Mouse (Mus musculus) adrenal gland, postnatal 14 days (tissue): ENCODE measurements at regions not wholly inside any gene's neighbourhood (a gene's known extent, or its start where the extent isn't known, plus 50 kb on each side); places are given as distances from the start of the nearest gene placed in this dataset.

Experiments used
- DNase-seq: peaks from one replicate; pipeline ENCODE4 v3.0.0; 2021; ENCODE audit warnings: mixed read lengths

DNA sequence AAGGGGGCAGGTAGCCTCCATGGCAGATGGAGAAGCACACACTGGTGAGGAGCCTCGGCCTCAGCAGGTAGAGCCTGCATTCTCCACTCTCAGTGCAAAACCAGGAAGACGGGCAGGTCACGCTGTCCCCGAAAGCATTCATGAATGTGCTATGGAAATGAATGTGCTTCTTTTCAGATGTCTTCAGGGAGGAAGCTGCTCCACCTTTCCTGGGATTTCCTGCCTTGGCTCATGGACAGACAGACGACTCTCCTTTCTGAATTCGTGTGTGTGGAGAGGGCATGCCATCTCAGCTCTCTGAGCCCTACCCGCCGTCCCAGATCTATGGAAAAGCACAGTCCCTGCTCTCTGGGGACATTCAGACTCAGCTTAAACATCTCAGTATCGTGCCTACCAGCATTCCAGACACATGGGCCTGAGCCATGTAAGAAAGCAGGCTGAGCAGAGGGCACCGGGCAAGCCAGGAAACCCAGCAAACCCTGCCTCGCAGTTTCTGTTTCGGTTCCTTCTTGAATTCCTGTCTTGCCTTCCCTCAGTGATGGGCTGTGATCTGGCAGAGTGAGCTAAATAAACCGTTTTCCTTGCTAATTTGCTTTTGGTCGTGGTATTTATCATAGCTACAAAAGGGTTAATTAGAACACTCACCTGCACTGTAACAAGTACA, 354.0 kb downstream of the Matn1 start:
- no peak for DNase-seq

DNA sequence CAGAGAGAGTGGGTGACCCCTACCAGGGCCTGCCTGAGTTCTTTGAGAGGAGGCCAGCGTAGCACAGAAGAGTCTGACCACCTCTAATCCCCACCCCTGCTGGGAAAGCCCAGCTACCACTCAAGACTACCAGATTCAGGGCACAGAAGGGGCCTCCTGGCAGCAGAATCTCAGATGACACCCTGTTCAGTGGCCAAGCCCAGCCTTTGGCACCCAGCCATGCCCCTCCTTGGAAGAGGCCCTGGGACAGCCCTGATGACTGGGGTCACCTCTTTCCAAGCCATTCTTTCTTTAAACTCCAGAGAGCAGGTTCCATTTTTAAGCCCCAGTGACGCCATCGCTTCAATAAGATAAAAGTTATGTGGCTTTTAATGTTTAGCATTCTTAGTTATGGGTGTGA, 359.8 kb downstream of the Matn1 start:
- peak; percentile 42 for DNase-seq

GRCm38 (mm10) chr4:131304361-131304777, 360.2 kb downstream of the Matn1 start:
- DNase-seq: no peak

- DNase-seq: no peak
These were observed 370.0 kb downstream of the Matn1 start for GRCm38 (mm10) chr4:131314231-131314630.

- no peak for DNase-seq
These were observed 371.9 kb downstream of the Matn1 start for GRCm38 (mm10) chr4:131316041-131316440.

DNA sequence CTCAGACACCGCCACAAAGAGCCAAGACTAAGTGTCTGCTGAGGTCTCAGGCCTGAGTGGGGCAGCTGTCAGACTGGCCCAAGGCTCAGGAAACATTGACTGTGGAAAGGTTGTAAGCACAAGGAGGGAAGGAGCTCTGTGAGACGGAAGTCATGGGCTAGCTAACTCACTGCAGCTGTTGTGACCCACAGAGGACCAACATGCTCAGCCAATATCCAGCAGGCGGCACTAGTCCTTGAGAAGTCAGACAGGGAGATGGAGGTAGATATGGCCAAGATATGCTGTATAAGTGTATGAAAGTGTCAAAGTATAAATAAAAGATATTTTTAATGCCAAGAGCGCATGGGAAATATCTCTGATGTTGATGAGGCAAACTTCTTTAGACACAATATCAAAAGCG, 378.1 kb downstream of the Matn1 start:
- DNase-seq: no peak

GRCm38 (mm10) chr4:131324486-131324885, 380.3 kb downstream of the Matn1 start:
- no peak for DNase-seq

DNA sequence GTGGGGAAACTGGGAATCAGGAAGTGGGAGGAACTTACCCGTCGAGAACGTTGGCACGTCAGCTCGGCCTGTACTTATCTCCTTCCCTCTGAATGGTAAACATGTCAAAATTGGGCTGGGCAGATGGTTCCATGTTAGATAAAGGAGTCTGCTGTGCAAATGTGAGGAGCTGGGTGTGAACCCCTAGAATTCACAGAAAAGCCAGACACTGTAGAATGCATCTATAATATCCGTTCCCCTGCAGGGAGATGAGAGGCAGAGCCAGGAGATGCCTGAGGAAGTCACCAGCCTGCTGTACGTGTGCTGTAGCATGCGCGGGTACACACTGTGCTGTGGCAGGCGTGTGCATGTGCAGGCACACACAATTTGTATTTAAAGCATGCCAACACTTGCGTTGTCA, 381.0 kb downstream of the Matn1 start:
- DNase-seq: no peak

- DNase-seq: no peak
These were observed 381.4 kb downstream of the Matn1 start for GRCm38 (mm10) chr4:131325609-131326008.

GRCm38 (mm10) chr4:131329398-131329797, 385.2 kb downstream of the Matn1 start:
- no peak for DNase-seq

- DNase-seq: no peak
These were observed 387.5 kb downstream of the Matn1 start for GRCm38 (mm10) chr4:131331646-131332045.

GRCm38 (mm10) chr4:131336801-131337200, 392.6 kb downstream of the Matn1 start:
- no peak for DNase-seq

DNA sequence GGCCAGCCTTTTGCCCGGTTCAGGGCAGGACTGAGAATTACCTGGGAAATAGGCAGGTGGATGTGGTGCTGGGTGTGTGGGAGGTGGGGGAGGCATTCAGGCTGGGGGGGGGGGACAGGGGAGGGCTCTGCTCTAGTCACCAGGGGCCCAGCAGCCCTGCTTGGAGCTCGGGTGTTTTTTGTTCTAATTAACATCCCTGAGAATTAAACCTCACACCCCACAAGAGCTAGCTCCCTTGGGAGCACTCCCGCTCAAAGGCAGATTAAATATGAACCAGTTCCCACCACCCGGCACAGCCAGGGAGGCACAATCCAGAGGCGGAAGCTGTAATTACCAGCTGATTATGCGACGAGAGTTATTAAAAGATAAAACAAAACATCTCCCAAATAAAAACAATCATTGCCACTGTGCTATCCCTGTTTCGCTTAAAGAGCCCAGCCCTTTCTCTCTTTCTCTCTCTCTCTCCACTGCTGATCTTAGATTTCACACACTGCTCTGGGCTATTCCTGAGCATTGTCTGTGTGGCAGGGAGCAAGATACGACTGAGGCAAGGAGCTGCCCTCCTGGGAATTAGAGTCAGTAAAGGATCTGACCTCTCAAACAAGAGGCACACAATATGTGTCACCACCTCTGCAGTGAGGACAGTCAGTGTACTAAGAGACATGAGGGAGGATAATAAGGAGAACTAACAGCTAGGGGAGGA, 397.0 kb downstream of the Matn1 start:
- DNase-seq: no peak

GRCm38 (mm10) chr4:131346727-131347126, 402.5 kb downstream of the Matn1 start:
- DNase-seq: no peak

DNA sequence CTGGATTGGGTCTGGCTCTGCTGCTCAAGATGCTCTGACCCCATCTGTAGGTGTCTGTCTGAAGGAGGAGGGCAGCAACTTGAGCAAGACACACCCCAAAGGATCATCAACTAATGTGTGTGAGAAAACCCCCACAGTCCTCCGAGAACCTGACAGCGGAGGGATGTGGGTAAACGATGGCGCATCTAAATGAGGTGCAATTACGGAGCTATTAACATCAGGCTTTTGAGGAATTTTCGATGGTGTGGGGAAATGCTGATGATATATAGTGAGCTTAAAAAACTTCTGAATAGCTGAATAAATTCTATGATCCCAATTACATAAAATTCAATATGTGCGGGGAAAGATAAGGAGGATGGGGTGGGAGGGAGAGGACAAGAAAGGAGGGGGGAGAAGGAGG, 406.1 kb downstream of the Matn1 start:
- DNase-seq: no peak

DNA sequence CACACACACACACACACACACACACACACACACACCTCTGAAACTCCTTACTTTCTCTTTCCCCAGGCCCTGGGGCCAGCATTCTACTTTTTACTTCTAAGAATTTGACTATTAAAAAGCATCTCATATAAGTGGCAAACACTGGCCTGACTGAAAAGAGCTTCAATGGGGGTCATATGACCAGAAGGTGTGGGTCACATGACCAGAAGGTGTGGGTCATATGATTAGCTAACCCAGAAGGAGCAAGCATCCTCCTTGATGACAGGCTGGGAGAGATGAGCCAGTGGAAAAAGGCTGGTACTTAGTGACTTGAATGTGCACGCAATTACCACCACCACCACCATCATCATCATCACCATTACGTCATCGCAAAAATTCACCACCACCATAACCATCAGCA, 410.7 kb downstream of the Matn1 start:
- DNase-seq: no peak

DNA sequence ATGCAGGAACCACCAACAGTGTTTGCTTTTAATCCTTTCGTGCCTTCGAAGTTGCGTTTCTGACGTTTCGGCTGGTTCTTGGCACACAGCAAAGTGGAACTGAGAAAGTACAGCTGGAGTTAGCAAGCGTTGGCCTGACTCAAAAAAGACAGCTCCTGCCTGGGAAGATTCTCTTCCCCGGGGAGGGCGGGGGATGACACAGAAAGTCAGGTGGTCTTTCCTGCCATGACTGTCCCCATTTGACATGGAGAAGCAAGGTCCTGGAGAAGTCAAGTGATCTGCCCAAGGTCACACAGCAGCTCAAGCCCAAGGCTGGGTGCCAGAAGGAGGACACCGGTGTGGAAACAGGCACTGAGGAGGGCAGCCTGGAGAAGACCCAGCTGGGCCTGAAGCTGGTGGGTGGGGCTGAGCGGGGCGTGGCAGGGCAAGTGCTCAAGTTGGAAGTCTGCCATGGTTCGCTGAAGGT, 411.4 kb downstream of the Matn1 start:
- no peak for DNase-seq

- no peak for DNase-seq
These were observed 412.1 kb downstream of the Matn1 start for GRCm38 (mm10) chr4:131356316-131356715.

GRCm38 (mm10) chr4:131363030-131363429, 418.8 kb downstream of the Matn1 start:
- DNase-seq: no peak

DNA sequence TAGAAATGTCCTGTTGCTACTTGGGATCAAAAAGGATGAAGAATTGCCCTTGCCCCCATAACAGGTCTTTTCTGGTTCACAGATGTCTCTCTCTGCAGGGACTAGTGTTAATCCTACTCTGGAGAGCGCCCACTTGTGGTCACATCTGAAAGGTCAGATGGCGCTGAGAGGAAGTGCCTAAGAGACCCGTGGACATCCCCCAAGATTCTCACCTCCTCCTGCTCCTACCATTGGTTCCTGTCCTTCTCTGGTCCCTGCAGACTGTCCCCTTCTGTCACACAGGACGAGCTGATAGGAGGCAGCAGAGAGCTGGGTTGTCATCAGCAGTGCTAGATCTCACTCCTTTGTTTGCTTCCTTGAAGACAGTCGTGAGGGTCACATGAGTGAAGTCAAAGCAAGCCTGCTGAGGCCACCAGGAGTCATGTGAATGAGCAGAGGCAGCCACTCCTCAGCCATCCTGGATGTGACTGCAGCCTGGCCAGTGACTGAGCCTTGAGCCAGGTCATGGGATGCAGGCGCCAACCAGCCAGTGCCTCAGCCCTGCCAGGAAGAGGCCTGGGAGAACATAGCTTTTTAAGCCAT, 420.6 kb downstream of the Matn1 start:
- DNase-seq: peak; percentile 69

DNA sequence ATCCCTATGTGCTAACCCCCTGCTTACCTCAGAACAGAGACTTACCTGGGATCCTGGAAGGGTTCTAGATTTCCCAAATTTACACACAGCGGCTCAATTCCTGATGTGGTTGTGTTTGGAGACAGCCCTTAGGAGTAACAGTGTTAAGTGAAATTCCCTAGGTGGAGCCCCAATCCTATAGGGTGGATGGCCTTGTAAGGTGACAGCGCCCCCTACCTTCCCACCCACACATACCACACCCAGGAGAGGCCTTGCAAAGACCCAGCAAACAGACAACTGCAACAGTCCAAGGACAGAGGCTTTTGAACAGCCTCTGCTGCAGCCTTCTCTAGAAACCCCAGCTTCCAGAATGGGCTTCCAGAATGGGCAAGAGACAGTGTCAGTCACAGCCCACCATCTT, 421.8 kb downstream of the Matn1 start:
- DNase-seq: no peak

DNA sequence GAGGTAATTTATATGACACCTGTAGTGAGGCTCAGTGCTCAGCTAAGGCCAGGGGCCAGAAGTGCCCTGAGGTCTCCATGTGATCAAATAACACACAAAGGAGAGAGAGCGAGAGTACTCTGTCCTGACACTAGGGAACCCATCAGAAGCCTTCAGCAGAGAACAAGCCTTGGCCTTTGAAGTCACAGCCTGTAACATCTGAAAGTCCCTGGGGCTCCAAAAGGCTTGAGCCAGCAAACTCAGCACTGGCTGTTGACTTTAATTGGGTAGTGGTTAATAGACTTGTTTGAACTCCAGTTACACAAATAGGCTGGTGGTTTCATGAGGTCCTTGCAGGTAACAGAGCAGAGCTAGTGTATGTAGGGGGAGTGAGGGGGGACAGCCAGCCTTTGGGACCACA, 422.5 kb downstream of the Matn1 start:
- no peak for DNase-seq

DNA sequence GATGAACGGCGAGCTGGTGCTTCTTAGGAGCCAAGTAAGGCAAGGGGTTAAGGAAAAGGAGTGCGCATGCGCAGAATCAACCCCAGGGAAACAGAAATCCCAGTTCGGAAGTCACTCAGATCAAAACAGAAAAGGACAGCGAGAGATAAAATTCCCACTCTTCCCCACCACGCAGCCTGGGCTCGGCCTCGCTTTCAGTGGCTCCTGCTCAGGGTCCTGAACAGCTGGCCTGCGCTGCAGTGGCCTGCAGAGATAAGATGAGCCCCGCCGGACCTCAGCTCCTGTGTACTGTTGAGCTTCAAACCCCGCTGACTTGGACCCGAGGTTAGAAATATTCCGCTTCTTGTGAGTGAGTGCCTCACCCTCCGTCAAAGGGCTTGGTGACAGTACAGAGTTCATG, 428.3 kb downstream of the Matn1 start:
- no peak for DNase-seq

DNA sequence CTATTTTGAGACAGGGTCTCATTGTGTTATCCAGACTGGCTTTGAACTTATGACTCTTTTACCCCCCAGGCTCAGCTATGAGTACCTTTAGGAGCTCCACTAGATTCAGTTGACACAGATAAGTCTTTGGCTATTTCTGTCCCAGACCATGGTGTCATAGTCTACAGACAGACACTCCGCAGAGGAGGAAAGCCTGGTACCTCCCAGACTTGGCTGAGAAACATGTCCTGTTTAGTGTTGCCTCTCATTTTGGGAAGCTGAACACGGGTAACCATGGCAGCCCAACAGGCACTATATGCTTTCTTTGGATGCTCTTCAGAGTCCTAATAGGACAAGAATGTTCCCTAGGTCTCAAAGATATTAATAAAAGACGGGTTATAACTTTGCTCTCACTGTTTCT, 429.0 kb downstream of the Matn1 start:
- DNase-seq: no peak
